Mouse (Mus musculus): Measurements from ENCODE around the gene Tmem101. TPM values are rescaled to one million over a fixed set of nuclear protein-coding genes. Genes with fewer than 3 reads are reported as not detected.

The Tmem101 gene
- polyA plus RNA-seq, 1 experiment from 2014 or later, result 17.6 TPM

- Histone ChIP-seq H3K4me3 (ENCODE audit: low read depth, low read length) (peak within 1 kb of the TSS; percentile 84), H3K36me3 (ENCODE audit: insufficient read depth, low read length) (no peaks in the 10 kb centered on the region), H3K4me2 (replicated peaks; ENCODE audit: low read depth, low read length) (peak within 1 kb of the TSS; percentile 84), H3K9me3 (ENCODE audit: low read length) (no peaks in the 10 kb centered on the region), H3K9ac (replicated peaks; ENCODE audit: low read depth) (peak within 1 kb of the TSS; percentile 87), H3K4me1 (ENCODE audit: insufficient read depth, low read depth, low read length) (no peaks in the 10 kb centered on the region), H3K27ac (ENCODE audit: low read length) (peak within 1 kb of the TSS; percentile 91), H3K27me3 (replicated peaks; ENCODE audit: insufficient read depth, low read length) (no peaks in the 10 kb centered on the region)
- TF ChIP-seq EP300 (IDR thresholded peaks at IDR 0.05) (no peak), CTCF (IDR thresholded peaks at IDR 0.05) (no peak)
- DNase-seq (ENCODE audit: low spot score) (peak; percentile 94), ATAC-seq (peak; percentile 92)
- WGBS, result 1% methylated on average over 65 of the region's 70 CpGs
These were observed 28.7 kb upstream of the Tmem101 start, which contains the start of gene Lsm12 for GRCm38 (mm10) chr11:102184646-102185495. Lsm12 (minus strand) TSS chr11:102185296.

- peak; percentile 26 for DNase-seq (ENCODE audit: low spot score)
These were observed 28.0 kb upstream of the Tmem101 start for GRCm38 (mm10) chr11:102184253-102184645.

GRCm38 (mm10) chr11:102179836-102180235, 23.6 kb upstream of the Tmem101 start:
- Histone ChIP-seq H3K36me3 (ENCODE audit: insufficient read depth, low read length) (peaks cover 3% of the 10 kb centered on the region; the same call in 1 of the 2 replicates), H3K27ac (ENCODE audit: low read length) (no peak overlapping the region), H3K9ac (replicated peaks; ENCODE audit: low read depth) (no peak overlapping the region), H3K4me2 (replicated peaks; ENCODE audit: low read depth, low read length) (no peak overlapping the region), H3K9me3 (ENCODE audit: low read length) (no peaks in the 10 kb centered on the region), H3K4me1 (ENCODE audit: insufficient read depth, low read depth, low read length) (no peaks in the 10 kb centered on the region), H3K4me3 (ENCODE audit: low read depth, low read length) (no peak overlapping the region), H3K27me3 (replicated peaks; ENCODE audit: insufficient read depth, low read length) (no peaks in the 10 kb centered on the region)
- DNase-seq (ENCODE audit: low spot score) (peak; percentile 4), ATAC-seq (no peak)
- TF ChIP-seq EP300 (IDR thresholded peaks at IDR 0.05), result no peak
- no peak for TF ChIP-seq CTCF (IDR thresholded peaks at IDR 0.05)

More at GRCm38 (mm10) chr11:102184253-102184645, 28.0 kb upstream of the Tmem101 start:
- Histone ChIP-seq H3K9ac (replicated peaks; ENCODE audit: low read depth) (peak overlapping the region; percentile 87), H3K4me3 (ENCODE audit: low read depth, low read length) (peak overlapping the region; percentile 84), H3K9me3 (ENCODE audit: low read length) (no peaks in the 10 kb centered on the region), H3K27ac (ENCODE audit: low read length) (peak overlapping the region; percentile 91), H3K27me3 (replicated peaks; ENCODE audit: insufficient read depth, low read length) (no peaks in the 10 kb centered on the region), H3K4me1 (ENCODE audit: insufficient read depth, low read depth, low read length) (no peaks in the 10 kb centered on the region), H3K36me3 (ENCODE audit: insufficient read depth, low read length) (no peaks in the 10 kb centered on the region), H3K4me2 (replicated peaks; ENCODE audit: low read depth, low read length) (peak overlapping the region; percentile 84)
- TF ChIP-seq EP300 (IDR thresholded peaks at IDR 0.05) (no peak), CTCF (IDR thresholded peaks at IDR 0.05) (no peak)
- ATAC-seq, result no peak
- WGBS, result under 1% methylated on average over 7 of the region's 7 CpGs

GRCm38 (mm10) chr11:102168689-102169088, 12.5 kb upstream of the Tmem101 start:
- no peaks in the 10 kb centered on the region for H3K27me3 ChIP-seq (replicated peaks; ENCODE audit: insufficient read depth, low read length)

GRCm38 (mm10) chr11:102167539-102167938, 11.3 kb upstream of the Tmem101 start:
- peaks cover 16% of the 10 kb centered on the region; the same call in 1 of the 2 replicates for H3K36me3 ChIP-seq (ENCODE audit: insufficient read depth, low read length)
- no peaks in the 10 kb centered on the region for H3K27me3 ChIP-seq (replicated peaks; ENCODE audit: insufficient read depth, low read length)
- 87% methylated on average over 5 of the region's 5 CpGs for WGBS

More at GRCm38 (mm10) chr11:102168689-102169088, 12.5 kb upstream of the Tmem101 start:
- Histone ChIP-seq H3K4me1 (ENCODE audit: insufficient read depth, low read depth, low read length) (no peaks in the 10 kb centered on the region), H3K4me3 (ENCODE audit: low read depth, low read length) (no peak overlapping the region), H3K27ac (ENCODE audit: low read length) (no peak overlapping the region; the same call in 1 of the 2 replicates), H3K9me3 (ENCODE audit: low read length) (no peaks in the 10 kb centered on the region), H3K9ac (replicated peaks; ENCODE audit: low read depth) (no peak overlapping the region), H3K36me3 (ENCODE audit: insufficient read depth, low read length) (peaks cover 9% of the 10 kb centered on the region; the same call in 1 of the 2 replicates), H3K4me2 (replicated peaks; ENCODE audit: low read depth, low read length) (no peak overlapping the region)
- 66% methylated on average over 5 of the region's 5 CpGs for WGBS
- no peak for TF ChIP-seq EP300 (IDR thresholded peaks at IDR 0.05)
- no peak for TF ChIP-seq CTCF (IDR thresholded peaks at IDR 0.05)
- ATAC-seq, result peak; percentile 33; the same call in 1 of the 2 replicates
- peak; percentile 36 for DNase-seq (ENCODE audit: low spot score)

GRCm38 (mm10) chr11:102165971-102166722, 9.9 kb upstream of the Tmem101 start:
- ATAC-seq (no peak), DNase-seq (ENCODE audit: low spot score) (no peak)
- no peak overlapping the region for H3K4me2 ChIP-seq (replicated peaks; ENCODE audit: low read depth, low read length)
- no peak overlapping the region for H3K27ac ChIP-seq (ENCODE audit: low read length)
- H3K27me3 ChIP-seq (replicated peaks; ENCODE audit: insufficient read depth, low read length), result no peaks in the 10 kb centered on the region
- 59% methylated on average over 6 of the region's 6 CpGs for WGBS
- TF ChIP-seq CTCF (IDR thresholded peaks at IDR 0.05) (no peak), EP300 (IDR thresholded peaks at IDR 0.05) (no peak)
- H3K4me3 ChIP-seq (ENCODE audit: low read depth, low read length), result no peak overlapping the region
- H3K4me1 ChIP-seq (ENCODE audit: insufficient read depth, low read depth, low read length), result no peaks in the 10 kb centered on the region
- H3K9ac ChIP-seq (replicated peaks; ENCODE audit: low read depth), result no peak overlapping the region
- no peaks in the 10 kb centered on the region for H3K9me3 ChIP-seq (ENCODE audit: low read length)
- peaks cover 16% of the 10 kb centered on the region; the same call in 1 of the 2 replicates for H3K36me3 ChIP-seq (ENCODE audit: insufficient read depth, low read length)

More at GRCm38 (mm10) chr11:102167539-102167938, 11.3 kb upstream of the Tmem101 start:
- no peaks in the 10 kb centered on the region for H3K9me3 ChIP-seq (ENCODE audit: low read length)
- H3K9ac ChIP-seq (replicated peaks; ENCODE audit: low read depth), result no peak overlapping the region
- H3K4me3 ChIP-seq (ENCODE audit: low read depth, low read length), result no peak overlapping the region
- no peak overlapping the region for H3K27ac ChIP-seq (ENCODE audit: low read length)
- H3K4me2 ChIP-seq (replicated peaks; ENCODE audit: low read depth, low read length), result no peak overlapping the region
- no peak for DNase-seq (ENCODE audit: low spot score)
- TF ChIP-seq CTCF (IDR thresholded peaks at IDR 0.05) (no peak), EP300 (IDR thresholded peaks at IDR 0.05) (no peak)
- no peak for ATAC-seq
- H3K4me1 ChIP-seq (ENCODE audit: insufficient read depth, low read depth, low read length), result no peaks in the 10 kb centered on the region

All from lung, postnatal 0 days (tissue).